Mouse (Mus musculus) retina, embryonic 14.5 days (tissue): ENCODE measurements around the gene Ralgapa2.
"Not testable (repeated sequence)": the region's sequence is repeated elsewhere in the genome, so short reads cannot be mapped to it uniquely, and the experiment has no call there.

Source experiments
- DNase-seq: peaks from one replicate; pipeline ENCODE4 v3.0.0-alpha.2; 2015; ENCODE audit warnings: low spot score

Gene Ralgapa2

DNA sequence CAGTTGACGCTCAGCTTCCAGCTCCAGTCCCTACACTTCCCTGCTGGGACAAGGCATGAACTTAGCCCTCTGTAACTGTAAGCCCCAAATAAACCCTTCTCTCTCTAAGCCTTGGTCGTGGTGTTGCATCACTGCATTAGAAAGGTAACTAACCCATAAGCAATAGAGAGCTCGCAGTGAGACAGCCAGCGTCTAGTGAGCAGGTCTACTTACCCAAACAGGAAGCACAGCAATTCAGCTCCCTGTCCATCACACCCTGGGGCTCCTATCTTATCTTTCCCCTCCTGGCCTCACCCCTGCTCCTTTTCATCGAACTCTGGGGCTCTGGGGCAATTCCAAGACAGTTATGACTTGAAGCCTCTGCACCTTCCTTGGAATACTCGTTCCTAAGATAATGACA, 13.8 kb downstream of the Ralgapa2 start:
- no peak for DNase-seq

GRCm38 (mm10) chr2:146496995-146497394, 15.1 kb downstream of the Ralgapa2 start:
- peak; percentile 15 for DNase-seq

- no peak for DNase-seq
Measured at GRCm38 (mm10) chr2:146495781-146496180, 16.4 kb downstream of the Ralgapa2 start.

GRCm38 (mm10) chr2:146493354-146493946, 18.7 kb downstream of the Ralgapa2 start:
- no peak for DNase-seq

DNA sequence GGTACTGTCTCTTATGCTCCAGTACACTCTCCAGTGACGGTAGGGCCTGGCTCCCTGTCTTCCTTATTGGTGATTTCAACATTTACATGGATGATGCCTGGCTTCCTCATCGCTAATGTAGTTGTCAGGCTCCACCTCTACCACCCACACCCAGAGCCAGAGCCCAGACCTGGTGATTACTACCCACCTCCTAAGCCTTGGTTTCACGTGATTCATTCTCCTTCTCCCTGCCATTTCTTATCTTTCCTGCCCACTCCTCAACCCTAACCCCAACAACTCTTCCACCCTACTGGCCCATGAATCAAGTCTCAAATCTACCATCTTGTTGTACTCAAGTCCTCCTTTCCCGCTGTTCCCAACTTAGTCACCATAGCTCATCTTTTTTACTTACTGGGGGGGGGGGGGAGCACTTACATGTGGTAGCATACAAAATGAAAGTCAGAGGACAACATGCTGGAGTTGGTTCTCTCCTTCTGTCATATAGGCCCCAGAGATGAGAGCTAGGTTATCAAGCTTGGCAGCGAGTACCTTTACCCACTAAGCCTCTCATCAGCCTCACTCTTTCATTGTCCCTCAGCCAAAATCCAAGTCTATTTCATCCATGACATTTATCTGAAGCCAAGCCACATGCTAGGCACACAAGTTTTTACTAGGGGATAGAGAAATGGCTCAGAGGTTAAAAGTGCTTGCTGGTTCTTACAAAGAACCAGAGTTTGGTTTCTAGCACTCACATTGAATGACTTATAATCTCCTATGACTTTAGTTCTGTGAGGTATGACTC, 20.1 kb downstream of the Ralgapa2 start:
- DNase-seq, result no peak

GRCm38 (mm10) chr2:146490926-146491325, 21.2 kb downstream of the Ralgapa2 start:
- DNase-seq, result no peak

GRCm38 (mm10) chr2:146488291-146488690, 23.9 kb downstream of the Ralgapa2 start:
- DNase-seq, result no peak

- no peak for DNase-seq
Measured at GRCm38 (mm10) chr2:146482859-146483258, 29.3 kb downstream of the Ralgapa2 start.

DNA sequence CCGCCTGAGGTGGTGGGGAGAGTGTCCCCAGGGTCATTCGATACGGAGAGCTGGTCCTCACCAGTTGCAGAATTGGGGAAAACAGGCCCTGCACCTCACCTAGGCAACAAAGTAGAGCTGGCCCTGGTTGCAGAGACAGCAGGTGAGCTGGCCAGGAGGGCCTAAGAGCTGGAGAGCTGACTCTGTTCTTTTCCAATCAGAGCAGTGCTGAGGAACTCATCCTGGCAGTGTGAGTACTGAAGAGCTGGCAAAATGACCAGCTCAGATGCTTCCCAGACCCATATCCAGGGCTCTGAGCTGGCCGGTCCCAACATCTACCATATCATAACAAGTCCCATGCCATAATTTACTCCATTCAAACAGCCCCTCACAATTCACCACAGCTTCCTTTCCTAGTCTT, 34.7 kb downstream of the Ralgapa2 start:
- DNase-seq, result no peak

DNA sequence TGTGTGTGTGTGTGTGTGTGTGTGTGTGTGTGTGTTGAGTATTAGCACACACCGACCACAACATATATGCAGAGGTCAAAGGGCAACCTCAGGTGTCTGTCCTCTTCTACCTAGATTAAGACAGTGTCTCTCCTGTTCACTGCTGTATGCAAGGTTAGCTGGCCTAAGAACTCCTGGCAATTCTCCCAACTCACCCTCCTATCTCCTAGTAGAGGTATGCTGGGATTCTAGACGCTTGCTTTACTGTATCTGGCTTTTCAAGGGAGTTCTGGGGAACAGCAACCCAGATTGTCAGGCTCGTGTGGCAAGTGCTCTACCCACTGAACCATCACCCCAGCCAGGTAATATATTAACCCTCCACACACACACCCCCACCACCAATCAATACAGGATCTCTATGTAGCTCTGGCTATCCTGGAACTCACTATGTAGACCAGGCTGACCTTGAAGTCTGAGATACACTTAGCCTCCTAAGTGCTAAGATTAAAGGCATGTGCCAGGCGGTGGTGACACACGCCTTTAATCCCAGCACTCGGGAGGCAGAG, 35.6 kb downstream of the Ralgapa2 start:
- no peak for DNase-seq

- DNase-seq, result no peak
Measured at GRCm38 (mm10) chr2:146476001-146476400, 36.1 kb downstream of the Ralgapa2 start.

- no peak for DNase-seq
Measured at GRCm38 (mm10) chr2:146470947-146471346, 41.2 kb downstream of the Ralgapa2 start.

GRCm38 (mm10) chr2:146469707-146470420, 42.3 kb downstream of the Ralgapa2 start:
- DNase-seq, result peak; percentile 58

- no peak for DNase-seq
Measured at GRCm38 (mm10) chr2:146468898-146469297, 43.2 kb downstream of the Ralgapa2 start.

DNA sequence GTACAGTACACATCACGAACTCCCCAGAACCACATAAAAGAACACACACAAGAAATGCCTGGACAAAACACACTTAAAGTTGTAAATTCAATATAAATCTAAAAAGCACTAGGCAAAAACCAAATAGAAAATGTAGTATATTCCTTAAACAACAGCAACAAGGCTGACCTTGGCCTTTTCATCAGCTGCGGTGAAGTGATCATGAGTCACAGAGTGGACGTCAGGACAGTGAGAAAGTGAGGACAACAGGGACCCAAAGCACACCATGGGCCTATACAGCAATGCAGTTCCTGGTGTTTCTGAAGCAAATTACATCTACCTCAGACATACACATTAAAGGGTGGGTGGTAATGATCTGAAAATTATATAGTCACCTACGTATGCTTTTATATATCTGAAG, 44.1 kb downstream of the Ralgapa2 start:
- no peak for DNase-seq

DNA sequence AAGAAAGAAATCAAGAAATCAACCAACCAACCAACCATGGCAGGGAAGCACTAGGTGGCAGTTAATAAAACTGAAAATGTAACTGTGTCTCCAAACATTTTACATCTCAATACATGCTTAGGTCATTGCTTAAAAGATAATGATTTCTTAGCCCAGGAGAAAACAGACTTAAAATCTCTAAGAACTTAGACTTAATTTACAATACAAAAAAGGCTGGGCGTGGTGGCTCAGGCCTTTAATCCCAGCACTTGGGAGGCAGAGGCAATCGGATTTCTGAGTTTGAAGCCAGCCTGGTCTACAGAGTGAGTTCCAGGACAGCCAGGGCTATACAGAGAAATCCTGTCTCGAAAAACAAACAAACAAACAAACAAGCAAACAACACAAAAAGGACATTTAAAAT, 45.3 kb downstream of the Ralgapa2 start:
- not testable (repeated sequence) for DNase-seq

DNA sequence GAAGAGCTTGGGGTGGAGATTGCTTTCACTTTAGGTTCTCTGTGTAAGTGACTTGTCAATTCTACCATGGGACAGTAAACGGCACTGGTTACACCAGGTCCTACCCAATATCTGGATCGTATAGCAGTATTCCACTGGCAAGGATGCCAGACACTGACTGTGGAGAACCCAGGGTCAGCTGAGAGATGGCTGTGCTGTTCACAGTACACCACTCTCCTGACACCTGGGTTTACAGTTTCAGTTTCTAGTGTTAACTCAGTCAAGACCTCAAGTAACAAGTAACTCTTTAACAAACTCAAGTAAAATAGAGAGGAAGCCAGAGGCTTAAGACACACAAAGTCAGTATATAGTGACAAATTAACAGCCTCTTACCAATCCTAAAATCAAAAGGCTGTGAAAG, 54.6 kb downstream of the Ralgapa2 start:
- no peak for DNase-seq

- no peak for DNase-seq
Measured at GRCm38 (mm10) chr2:146456612-146457011, 55.5 kb downstream of the Ralgapa2 start.

DNA sequence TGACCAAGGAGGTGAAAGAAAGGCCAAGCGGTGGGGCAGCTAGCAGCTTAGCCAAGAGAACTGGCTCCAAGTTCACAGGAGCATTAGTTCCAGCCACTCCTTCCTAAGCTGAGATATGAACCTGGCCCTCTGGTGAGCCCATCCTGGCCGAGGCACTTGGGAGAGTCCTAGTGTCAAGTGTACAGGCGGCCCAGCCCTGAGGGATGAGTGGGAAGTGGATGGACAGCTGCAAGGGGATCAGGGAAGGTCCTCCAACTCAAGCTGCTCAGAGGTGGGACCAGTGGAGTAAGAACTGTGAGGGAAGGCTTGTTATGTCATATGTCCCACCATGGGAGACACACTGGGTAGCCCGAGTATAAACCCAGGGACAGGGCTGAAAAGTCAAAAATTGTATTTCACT, 56.1 kb downstream of the Ralgapa2 start:
- no peak for DNase-seq

- no peak for DNase-seq
Measured at GRCm38 (mm10) chr2:146444009-146444408, 68.1 kb downstream of the Ralgapa2 start.

GRCm38 (mm10) chr2:146443291-146443875, 68.8 kb downstream of the Ralgapa2 start:
- DNase-seq, result no peak

GRCm38 (mm10) chr2:146441711-146442110, 70.4 kb downstream of the Ralgapa2 start:
- no peak for DNase-seq
